Mouse (Mus musculus) limb, embryonic 11.5 days (tissue): ENCODE results near the gene Mt3. TPM values are rescaled to one million over a fixed set of nuclear protein-coding genes. Genes with fewer than 3 reads are reported as not detected.
"Not testable (repeated sequence)": the region's sequence is repeated elsewhere in the genome, so short reads cannot be mapped to it uniquely, and the experiment has no call there.

ENCODE experiments used
- ATAC-seq: fragments of 200-750 bp; cut with Nextera tagmentation; 2 replicates; pipeline ENCODE4 v1.8.0; 2017; ENCODE audit warnings: low read depth; ENCODE audit not compliant: insufficient number of reproducible peaks, low FRiP score, low TSS enrichment
- DNase-seq: peaks from one replicate; pipeline ENCODE4 v3.0.0-alpha.2; 2015; ENCODE audit warnings: low spot score
- H3K27ac ChIP-seq: fragments of 300-500 bp; sonication (generic); replicated peaks from 2 replicates; pipeline ENCODE4 v1.5.1; 2014; ENCODE audit warnings: low read depth, mild to moderate bottlenecking, low read length
- H3K27me3 ChIP-seq: fragments of 300-500 bp; sonication (generic); 2 replicates; pipeline ENCODE4 v1.6.1; 2014; ENCODE audit warnings: mild to moderate bottlenecking, low read length, mixed read lengths; ENCODE audit not compliant: control insufficient read depth, insufficient read depth
- H3K36me3 ChIP-seq: fragments of 300-500 bp; sonication (generic); 2 replicates; pipeline ENCODE4 v1.6.1; 2014; ENCODE audit warnings: mild to moderate bottlenecking, low read length, moderate library complexity, mixed read lengths; ENCODE audit not compliant: control insufficient read depth, insufficient read depth
- H3K4me1 ChIP-seq: fragments of 300-500 bp; sonication (generic); 2 replicates; pipeline ENCODE4 v1.6.1; 2014; ENCODE audit warnings: low read length, mixed read lengths; ENCODE audit not compliant: control insufficient read depth, insufficient read depth
- H3K4me2 ChIP-seq: fragments of 300-500 bp; sonication (generic); 2 replicates; pipeline ENCODE4 v1.6.1; 2014; ENCODE audit warnings: low read depth, mild to moderate bottlenecking, moderate library complexity; ENCODE audit not compliant: severe bottlenecking
- H3K4me3 ChIP-seq: fragments of 300-500 bp; sonication (generic); 2 replicates; pipeline ENCODE4 v1.5.1; 2014; ENCODE audit warnings: low read depth, low read length
- H3K9ac ChIP-seq: fragments of 300-500 bp; sonication (generic); 2 replicates; pipeline ENCODE4 v1.6.1; 2014; ENCODE audit warnings: mild to moderate bottlenecking, low read length
- H3K9me3 ChIP-seq: fragments of 300-500 bp; sonication (generic); 2 replicates; pipeline ENCODE4 v1.6.1; 2016; ENCODE audit warnings: low read length; ENCODE audit not compliant: control insufficient read depth
- WGBS: fragments of 180-500 bp; shearing (Covaris S2); extraction: QIAGEN DNeasy Blood & Tissue Kit; methylation state at CpG from one replicate; pipeline ENCODE4 v1.1.7; 2014; 5-methylcytosine and 5-hydroxymethylcytosine counted together
- polyA plus RNA-seq: library from polyadenylated mRNA; unstranded; fragments of >200 nt; fragmentation: Nextera tagmentation; extraction: Ambion mirVana; gene quantifications from 2 replicates; pipeline ENCODE4 v1.2.1, GENCODE M21; 2014

Mt3 gene
- polyA plus RNA-seq, 1 experiment from 2014 or later, result 0.61 TPM

DNA sequence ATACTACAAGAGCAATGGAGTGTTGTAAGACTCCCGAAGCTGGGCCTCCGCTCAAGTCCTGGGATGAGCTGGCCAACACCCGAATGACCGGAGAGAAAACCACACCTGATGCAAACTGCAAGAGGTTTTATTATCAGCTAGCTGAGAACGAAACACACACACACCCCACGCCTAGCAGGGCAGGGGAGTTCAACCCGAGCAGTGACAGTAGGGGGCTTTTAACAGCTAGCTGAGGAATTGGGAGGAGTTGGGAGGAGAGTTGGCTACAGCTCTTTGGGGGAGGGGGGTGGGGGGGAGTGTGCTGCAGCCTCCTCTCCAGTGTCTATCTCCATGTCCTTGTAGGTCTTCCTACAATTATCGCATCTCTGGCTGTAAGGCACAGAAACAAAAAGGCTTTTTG lies 13.4 kb downstream of the Mt3 start:
- not testable (repeated sequence) for H3K9me3 ChIP-seq, DNase-seq, H3K4me3 ChIP-seq, H3K36me3 ChIP-seq, ATAC-seq, H3K4me1 ChIP-seq, H3K27ac ChIP-seq, H3K9ac ChIP-seq, H3K27me3 ChIP-seq, H3K4me2 ChIP-seq
- 64% methylated on average over 8 of the region's 8 CpGs for whole genome bisulfite sequencing

DNA sequence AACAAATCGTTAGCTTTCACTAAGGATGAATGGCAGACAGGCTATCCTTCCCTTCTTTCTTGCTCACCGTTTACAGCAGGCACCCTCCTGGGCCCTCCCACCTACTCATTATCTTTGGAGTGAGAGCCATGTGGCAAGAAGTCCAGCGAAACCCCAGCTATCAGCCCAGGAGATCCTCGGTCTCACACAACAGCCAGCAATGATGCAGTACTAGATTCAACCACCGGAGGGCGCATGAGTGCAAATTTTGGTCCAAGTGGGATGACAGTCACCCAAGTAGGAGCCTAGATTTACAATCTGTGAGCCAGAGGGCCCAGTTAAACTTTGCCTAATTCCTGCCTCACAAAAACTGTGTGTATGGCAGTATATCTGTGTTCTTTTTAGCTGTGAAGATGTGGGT lies 14.8 kb downstream of the Mt3 start:
- Histone ChIP-seq H3K36me3 (no peaks in the 10 kb centered on the region), H3K4me2 (no peak overlapping the region), H3K9ac (no peak overlapping the region), H3K27ac (no peak overlapping the region), H3K4me1 (peaks cover 2% of the 10 kb centered on the region; the same call in 1 of the 2 replicates), H3K9me3 (no peaks in the 10 kb centered on the region), H3K4me3 (no peak overlapping the region), H3K27me3 (peaks cover 16% of the 10 kb centered on the region)
- DNase-seq (peak; percentile 96), ATAC-seq (0 out of 2 replicates have a peak, but pooled peaks have one; percentile 48)
- WGBS, result 3% methylated on average over 6 of the region's 6 CpGs

DNA sequence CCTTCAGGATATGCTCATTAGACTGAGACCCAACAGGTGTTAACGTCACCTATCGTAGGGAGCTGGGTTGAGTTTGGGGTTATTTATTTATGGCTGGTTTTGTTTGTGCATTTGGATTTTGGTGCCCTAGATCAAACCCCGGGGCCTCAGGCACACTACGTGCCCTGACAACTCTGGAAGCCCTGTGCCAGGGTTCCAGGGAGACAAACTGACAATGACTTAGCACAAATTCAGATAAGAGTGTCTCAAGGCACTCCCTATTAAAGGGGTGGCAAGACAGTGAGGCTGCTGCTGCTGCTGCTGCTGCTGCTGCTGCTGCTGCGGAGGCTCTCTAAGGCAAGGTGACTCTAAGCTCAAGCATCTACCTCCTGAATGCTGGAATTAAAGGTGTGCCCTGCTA lies 17.1 kb downstream of the Mt3 start:
- Histone ChIP-seq H3K36me3 (no peaks in the 10 kb centered on the region), H3K9ac (no peak overlapping the region), H3K9me3 (no peaks in the 10 kb centered on the region), H3K4me1 (peaks cover 11% of the 10 kb centered on the region), H3K4me2 (no peak overlapping the region), H3K27ac (no peak overlapping the region), H3K4me3 (no peak overlapping the region), H3K27me3 (peaks cover 39% of the 10 kb centered on the region)
- ATAC-seq, result no peak
- 76% methylated on average over 5 of the region's 5 CpGs for WGBS
- no peak for DNase-seq

- H3K4me2 ChIP-seq, result no peak overlapping the region
- no peaks in the 10 kb centered on the region for H3K36me3 ChIP-seq
- H3K4me3 ChIP-seq, result no peak overlapping the region
- 51% methylated on average over 10 of the region's 10 CpGs for WGBS
- H3K9ac ChIP-seq, result no peak overlapping the region
- H3K4me1 ChIP-seq, result peaks cover 11% of the 10 kb centered on the region
- H3K27ac ChIP-seq, result no peak overlapping the region
- peaks cover 50% of the 10 kb centered on the region for H3K27me3 ChIP-seq
- no peaks in the 10 kb centered on the region for H3K9me3 ChIP-seq
- ATAC-seq (no peak), DNase-seq (no peak)
Measured at GRCm38 (mm10) chr8:94171321-94171755, 18.9 kb downstream of the Mt3 start.

- peak within 1 kb of the TSS; percentile 72 for H3K4me2 ChIP-seq
- H3K36me3 ChIP-seq, result no peaks in the 10 kb centered on the region
- peaks cover 54% of the 10 kb centered on the region for H3K27me3 ChIP-seq
- ATAC-seq, result peak; percentile 57; the same call in 1 of the 2 replicates
- H3K9me3 ChIP-seq, result no peaks in the 10 kb centered on the region
- peak; percentile 58 for DNase-seq
- 2% methylated on average over 56 of the region's 56 CpGs for WGBS
- peak within 1 kb of the TSS; percentile 35 for H3K4me3 ChIP-seq
- H3K27ac ChIP-seq, result no peak within 1 kb of the TSS
- peaks cover 11% of the 10 kb centered on the region for H3K4me1 ChIP-seq
- H3K9ac ChIP-seq, result peak within 1 kb of the TSS; percentile 27
Measured at GRCm38 (mm10) chr8:94172075-94172808, 19.8 kb downstream of the Mt3 start, which contains the start of gene Mt2. Gene Mt2, plus strand, starts transcription at chr8:94172664.

GRCm38 (mm10) chr8:94172809-94173732 lies 20.7 kb downstream of the Mt3 start:
- Histone ChIP-seq H3K4me3 (peak overlapping the region; percentile 35), H3K4me1 (peaks cover 11% of the 10 kb centered on the region), H3K9me3 (no peaks in the 10 kb centered on the region), H3K36me3 (no peaks in the 10 kb centered on the region), H3K27ac (no peak overlapping the region), H3K4me2 (peak overlapping the region; percentile 72), H3K27me3 (peaks cover 57% of the 10 kb centered on the region), H3K9ac (peak overlapping the region; percentile 27; the same call in 1 of the 2 replicates)
- 2% methylated on average over 39 of the region's 39 CpGs for WGBS
- no peak for ATAC-seq
- DNase-seq, result peak; percentile 61

DNA sequence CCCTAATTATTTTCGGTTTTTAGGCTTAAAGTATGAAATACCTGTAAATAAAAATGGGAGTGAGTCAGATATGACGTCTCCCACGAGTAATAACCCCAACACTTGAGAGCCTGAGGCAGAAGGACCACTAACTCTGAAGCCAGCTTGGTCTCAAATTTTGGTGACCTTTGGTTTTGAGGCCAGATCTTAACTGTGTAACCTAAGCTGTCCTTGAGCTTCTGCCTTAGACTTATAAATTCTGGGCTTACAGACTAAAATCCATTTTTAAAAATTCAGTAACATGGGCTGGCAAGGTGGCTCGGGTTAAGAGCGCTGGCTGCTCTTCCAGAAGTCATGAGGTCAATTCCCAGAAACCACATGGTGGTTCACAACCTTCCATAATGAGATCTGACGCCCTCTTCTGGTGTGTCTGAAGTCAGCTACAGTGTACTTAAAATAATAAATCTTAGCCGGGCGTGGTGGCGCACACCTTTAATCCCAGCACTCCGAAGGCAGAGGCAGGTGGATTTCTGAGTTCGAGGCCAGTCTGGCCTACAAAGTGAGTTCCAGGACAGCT lies 21.5 kb downstream of the Mt3 start:
- no peaks in the 10 kb centered on the region for H3K36me3 ChIP-seq
- ATAC-seq (no peak), DNase-seq (no peak)
- peaks cover 11% of the 10 kb centered on the region for H3K4me1 ChIP-seq
- peaks cover 66% of the 10 kb centered on the region for H3K27me3 ChIP-seq
- 46% methylated on average over 11 of the region's 11 CpGs for WGBS
- H3K27ac ChIP-seq, result no peak overlapping the region
- H3K9ac ChIP-seq, result no peak overlapping the region
- H3K4me3 ChIP-seq, result no peak overlapping the region
- no peaks in the 10 kb centered on the region for H3K9me3 ChIP-seq
- H3K4me2 ChIP-seq, result no peak overlapping the region

- Histone ChIP-seq H3K9ac (no peak overlapping the region), H3K4me2 (no peak overlapping the region), H3K27me3 (peaks cover 74% of the 10 kb centered on the region), H3K9me3 (no peaks in the 10 kb centered on the region), H3K27ac (no peak overlapping the region), H3K36me3 (no peaks in the 10 kb centered on the region), H3K4me1 (peaks cover 14% of the 10 kb centered on the region), H3K4me3 (no peak overlapping the region)
- DNase-seq (no peak), ATAC-seq (no peak)
- 36% methylated on average over 7 of the region's 7 CpGs for WGBS
Measured at GRCm38 (mm10) chr8:94174619-94175213, 22.3 kb downstream of the Mt3 start.
